Mouse (Mus musculus): ENCODE data around the gene Nrgn.

DNA sequence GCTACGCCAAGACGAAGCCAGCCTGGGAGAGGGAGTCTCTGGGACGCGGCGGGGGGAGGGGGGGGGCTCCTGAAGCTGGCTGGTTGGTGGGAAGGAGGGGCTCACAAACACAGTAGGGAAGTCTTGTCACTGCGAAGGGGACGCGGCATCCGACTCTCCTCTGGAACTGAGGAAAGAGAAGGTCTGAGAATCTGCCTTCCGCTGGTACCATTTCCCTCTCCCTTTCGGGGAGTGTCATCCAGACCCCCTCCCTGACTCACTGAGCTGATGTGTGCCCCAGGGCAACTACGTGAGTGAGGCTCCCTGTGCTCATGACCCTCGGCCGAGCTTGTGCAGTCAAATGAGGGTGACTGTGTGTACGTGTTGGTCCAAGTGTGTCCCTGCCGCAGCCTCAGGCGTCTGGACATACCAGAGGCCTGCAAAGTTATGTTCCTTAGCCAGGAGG lies 7.5 kb downstream of the Nrgn start:
- TF ChIP-seq POLR2A (IDR thresholded peaks at IDR 0.05; ENCODE audit: extremely low read depth, insufficient read depth, low read length) (no peak), CTCF (IDR thresholded peaks at IDR 0.05; ENCODE audit: extremely low read depth, insufficient read depth, low read length) (no peak)
